Mouse (Mus musculus) liver, embryonic 13.5 days (tissue): ENCODE measurements around the gene Fam183b. TPM values are rescaled to one million over a fixed set of nuclear protein-coding genes. Genes with fewer than 3 reads are reported as not detected.

Source experiments
- ATAC-seq: fragments of 200-750 bp; cut with Nextera tagmentation; 2 replicates; pipeline ENCODE4 v1.8.0; 2017; ENCODE audit warnings: low read depth, mild to moderate bottlenecking, moderate number of reproducible peaks, moderate library complexity
- DNase-seq: peaks from one replicate; pipeline ENCODE4 v3.0.0; 2022
- H3K27ac ChIP-seq: fragments of 300-500 bp; sonication (generic); 2 replicates; pipeline ENCODE4 v1.5.1; 2015; ENCODE audit warnings: moderate library complexity, mild to moderate bottlenecking, inconsistent platforms
- H3K27me3 ChIP-seq: fragments of 300-500 bp; sonication (generic); 2 replicates; pipeline ENCODE4 v1.6.1; 2015; ENCODE audit warnings: mild to moderate bottlenecking, inconsistent platforms
- H3K36me3 ChIP-seq: fragments of 300-500 bp; sonication (generic); 2 replicates; pipeline ENCODE4 v1.6.1; 2015; ENCODE audit warnings: mild to moderate bottlenecking, inconsistent platforms
- H3K4me1 ChIP-seq: fragments of 300-500 bp; sonication (generic); replicated peaks from 2 replicates; pipeline ENCODE4 v1.6.1; 2015; ENCODE audit warnings: inconsistent platforms
- H3K4me2 ChIP-seq: fragments of 300-500 bp; sonication (generic); 2 replicates; pipeline ENCODE4 v1.6.1; 2015; ENCODE audit warnings: inconsistent platforms, mild to moderate bottlenecking, moderate library complexity
- H3K4me3 ChIP-seq: fragments of 300-500 bp; sonication (generic); replicated peaks from 2 replicates; pipeline ENCODE4 v1.5.1; 2015; ENCODE audit warnings: mild to moderate bottlenecking, inconsistent platforms
- H3K9ac ChIP-seq: fragments of 300-500 bp; sonication (generic); 2 replicates; pipeline ENCODE4 v1.6.1; 2015; ENCODE audit warnings: mild to moderate bottlenecking, inconsistent platforms
- H3K9me3 ChIP-seq: fragments of 300-500 bp; sonication (generic); replicated peaks from 2 replicates; pipeline ENCODE4 v1.6.1; 2016; ENCODE audit warnings: inconsistent platforms
- WGBS: fragments of 180-500 bp; shearing (Covaris S2); methylation state at CpG from one replicate; pipeline ENCODE4 v1.1.7; 2015; ENCODE audit not compliant: insufficient replicate concordance; 5-methylcytosine and 5-hydroxymethylcytosine counted together
- polyA plus RNA-seq: library from polyadenylated mRNA; unstranded; fragments of >200 nt; fragmentation: Nextera tagmentation; extraction: Ambion mirVana; gene quantifications from 2 replicates; pipeline ENCODE4 v1.2.1, GENCODE M21; 2015

The Fam183b gene
- polyA plus RNA-seq, 1 experiment from 2014 or later = not detected

DNA sequence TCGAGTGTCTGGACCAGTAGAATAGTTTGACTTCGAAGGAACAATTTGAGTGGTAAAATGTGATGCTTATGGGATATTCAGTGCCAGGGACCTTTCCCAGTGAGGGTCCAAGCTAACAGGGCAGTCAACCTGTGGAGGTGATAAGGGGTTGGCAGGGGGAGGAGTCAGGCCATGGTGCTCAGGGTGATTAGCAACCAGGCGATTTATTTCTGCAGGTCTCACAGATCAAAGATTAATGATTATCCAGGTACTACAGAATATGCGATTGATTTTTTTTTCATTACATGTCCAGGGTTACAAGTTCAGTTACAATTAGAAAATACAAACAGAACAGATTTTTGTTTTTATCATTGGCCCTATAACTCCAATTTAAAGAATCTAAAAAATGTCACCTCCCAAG, 2.1 kb upstream of the Fam183b start:
- Histone ChIP-seq H3K4me3 (no peak overlapping the region), H3K9me3 (no peaks in the 10 kb centered on the region), H3K36me3 (no peaks in the 10 kb centered on the region), H3K9ac (no peak overlapping the region), H3K4me1 (0 out of 2 replicates have a peak, but pooled peaks cover 4% of the 10 kb centered on the region), H3K4me2 (no peak overlapping the region), H3K27me3 (no peaks in the 10 kb centered on the region), H3K27ac (no peak overlapping the region)
- ATAC-seq (no peak), DNase-seq (no peak)
- 45% methylated on average over 4 of the region's 4 CpGs for WGBS

DNA sequence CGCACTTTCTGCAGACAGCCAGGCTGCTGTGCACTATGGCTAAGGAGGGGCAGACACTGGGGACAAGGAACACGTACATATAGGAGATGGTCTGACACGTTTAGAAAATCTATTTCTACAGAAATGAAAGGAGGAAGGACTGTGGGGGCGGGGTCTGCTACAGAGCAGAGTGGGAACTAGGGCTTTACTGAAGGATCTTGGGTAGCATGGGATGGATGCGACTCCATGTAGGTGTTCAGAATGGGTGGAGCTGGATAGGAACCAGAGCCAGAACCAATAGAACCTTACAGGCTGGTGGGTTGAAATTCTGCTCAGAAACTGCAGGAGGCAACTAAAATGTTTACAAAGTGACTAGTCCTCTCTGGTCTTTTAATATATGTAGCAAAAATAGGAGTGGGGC, 2.0 kb downstream of the Fam183b start:
- Histone ChIP-seq H3K4me2 (no peak overlapping the region), H3K4me3 (no peak overlapping the region), H3K36me3 (no peaks in the 10 kb centered on the region), H3K4me1 (no peaks in the 10 kb centered on the region), H3K9ac (no peak overlapping the region), H3K27me3 (no peaks in the 10 kb centered on the region), H3K9me3 (no peaks in the 10 kb centered on the region), H3K27ac (no peak overlapping the region)
- DNase-seq = no peak
- ATAC-seq = no peak
- WGBS = 54% methylated on average over 5 of the region's 5 CpGs

DNA sequence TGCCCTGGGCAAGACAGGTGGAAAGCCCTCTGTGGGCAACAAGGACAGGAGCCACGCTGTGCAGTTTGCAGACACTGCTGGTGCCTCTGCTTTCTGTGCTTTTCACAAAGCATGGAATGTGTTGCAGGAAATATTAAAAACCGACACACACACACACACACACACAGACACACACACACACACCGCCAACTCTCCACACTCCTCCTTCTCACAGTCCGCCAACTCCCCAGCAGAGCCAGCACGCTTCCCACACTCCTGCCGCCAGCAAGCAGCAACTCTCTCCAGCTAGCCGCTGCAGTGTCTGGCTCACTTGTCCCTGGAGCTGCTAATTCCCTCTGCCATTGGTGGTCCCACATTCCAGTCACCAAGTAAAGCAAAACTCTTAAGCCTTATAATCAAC, 4.9 kb downstream of the Fam183b start:
- no peak for ATAC-seq
- no peak overlapping the region for H3K4me3 ChIP-seq
- H3K27me3 ChIP-seq = no peaks in the 10 kb centered on the region
- no peak overlapping the region for H3K4me2 ChIP-seq
- H3K4me1 ChIP-seq = no peaks in the 10 kb centered on the region
- DNase-seq = no peak
- WGBS = 67% methylated on average over 7 of the region's 7 CpGs
- no peak overlapping the region for H3K9ac ChIP-seq
- no peak overlapping the region for H3K27ac ChIP-seq
- no peaks in the 10 kb centered on the region for H3K36me3 ChIP-seq
- no peaks in the 10 kb centered on the region for H3K9me3 ChIP-seq

GRCm38 (mm10) chr11:58795856-58796255, 5.9 kb downstream of the Fam183b start:
- Histone ChIP-seq H3K9me3 (no peaks in the 10 kb centered on the region), H3K36me3 (no peaks in the 10 kb centered on the region), H3K4me3 (no peak overlapping the region), H3K4me1 (no peaks in the 10 kb centered on the region), H3K27ac (no peak overlapping the region), H3K9ac (no peak overlapping the region), H3K27me3 (no peaks in the 10 kb centered on the region), H3K4me2 (no peak overlapping the region)
- ATAC-seq (no peak), DNase-seq (no peak)
- 70% methylated on average over 2 of the region's 2 CpGs for WGBS

DNA sequence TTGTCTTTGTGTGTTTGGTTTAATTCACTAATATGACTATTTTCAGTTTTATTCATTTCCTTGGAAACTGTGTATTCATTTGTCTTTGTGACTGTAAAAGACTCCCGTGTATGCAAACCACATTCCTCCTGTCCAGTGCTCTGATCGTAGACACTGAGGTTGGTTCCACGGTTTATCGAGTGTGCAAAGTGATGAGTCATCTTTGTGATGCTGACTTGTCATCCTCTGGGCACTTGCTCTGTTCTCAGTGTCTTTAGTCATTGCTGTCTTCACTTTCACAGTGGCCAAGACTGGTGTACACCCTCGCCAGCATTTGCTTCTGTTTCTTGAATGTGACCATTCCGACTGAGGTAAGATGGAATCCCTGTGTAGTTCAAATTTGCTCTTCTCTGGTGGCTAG, 11.1 kb downstream of the Fam183b start:
- Histone ChIP-seq H3K4me3 (no peak overlapping the region), H3K27me3 (no peaks in the 10 kb centered on the region), H3K4me1 (no peaks in the 10 kb centered on the region), H3K27ac (no peak overlapping the region), H3K9me3 (no peaks in the 10 kb centered on the region), H3K9ac (no peak overlapping the region), H3K36me3 (no peaks in the 10 kb centered on the region), H3K4me2 (no peak overlapping the region)
- DNase-seq (no peak), ATAC-seq (no peak)
- 43% methylated on average over 6 of the region's 6 CpGs for WGBS

DNA sequence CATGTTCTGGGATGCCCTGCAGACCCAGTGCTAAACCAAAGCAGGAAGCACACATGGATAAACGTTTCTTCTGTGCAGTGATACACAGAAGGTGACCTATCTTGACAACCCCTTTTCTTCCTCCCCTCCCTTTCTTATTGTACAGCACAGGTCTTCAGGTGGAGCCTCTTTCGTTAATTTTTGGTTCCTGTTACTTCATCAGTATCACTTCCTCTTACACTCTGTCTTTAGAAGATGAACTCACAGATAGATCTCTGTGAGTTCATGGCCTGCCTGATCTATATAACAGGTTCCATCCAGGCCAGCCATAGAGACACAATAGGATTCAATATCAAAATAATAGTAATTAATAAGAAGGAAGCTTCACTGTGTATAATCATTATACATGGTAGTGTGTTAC, 11.7 kb downstream of the Fam183b start:
- H3K36me3 ChIP-seq = no peaks in the 10 kb centered on the region
- ATAC-seq = no peak

DNA sequence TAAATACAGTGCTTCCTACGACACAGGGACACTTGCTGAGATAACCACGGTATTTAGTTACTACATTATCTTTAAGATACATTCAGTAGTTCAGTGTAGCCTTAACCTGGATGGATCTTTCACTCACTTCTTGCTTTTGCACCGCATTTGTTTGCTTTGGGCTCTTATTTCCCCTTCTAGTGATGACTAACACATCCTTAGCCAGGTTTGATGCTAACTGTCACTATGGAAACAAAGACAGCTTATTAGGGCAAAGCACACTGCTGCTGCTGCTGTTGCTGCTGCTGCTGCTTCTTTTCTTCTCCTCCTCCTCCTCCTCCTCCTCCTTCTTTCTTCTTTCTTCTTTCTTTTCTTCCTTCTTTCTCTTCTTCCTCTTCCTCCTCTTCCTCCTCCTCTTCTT, 12.2 kb downstream of the Fam183b start:
- ATAC-seq (no peak), DNase-seq (no peak)
- Histone ChIP-seq H3K36me3 (no peaks in the 10 kb centered on the region), H3K4me3 (no peak overlapping the region), H3K4me2 (no peak overlapping the region), H3K27ac (no peak overlapping the region), H3K27me3 (no peaks in the 10 kb centered on the region), H3K9me3 (no peaks in the 10 kb centered on the region), H3K9ac (no peak overlapping the region), H3K4me1 (no peaks in the 10 kb centered on the region)
- whole genome bisulfite sequencing = 35% methylated on average over 3 of the region's 3 CpGs

More for the DNA sequence above, 11.7 kb downstream of the Fam183b start:
- DNase-seq = no peak
- H3K9ac ChIP-seq = no peak overlapping the region
- H3K27me3 ChIP-seq = no peaks in the 10 kb centered on the region
- H3K27ac ChIP-seq = no peak overlapping the region
- 19% methylated on average over 2 of the region's 2 CpGs for WGBS
- H3K4me1 ChIP-seq = no peaks in the 10 kb centered on the region
- H3K4me2 ChIP-seq = no peak overlapping the region
- no peaks in the 10 kb centered on the region for H3K9me3 ChIP-seq
- H3K4me3 ChIP-seq = no peak overlapping the region

DNA sequence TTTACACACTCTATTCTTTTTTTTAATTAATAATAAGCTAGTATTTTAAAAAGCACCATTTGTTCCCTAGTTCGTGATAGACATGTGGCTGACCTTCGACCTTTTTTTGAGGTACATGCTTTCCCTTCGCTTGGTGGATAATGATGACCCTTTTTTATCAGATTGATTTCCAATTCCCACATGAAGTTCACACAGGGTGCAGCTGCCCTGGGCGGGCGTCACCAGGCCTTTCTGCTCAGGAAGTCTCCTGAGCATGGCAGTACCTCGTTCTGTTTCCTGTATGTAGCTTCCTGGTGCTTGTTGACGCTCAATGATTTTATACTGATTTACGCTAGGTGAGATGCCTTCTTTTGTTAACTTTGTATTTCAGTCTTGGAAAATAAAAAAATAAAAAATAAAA, 13.4 kb downstream of the Fam183b start:
- Histone ChIP-seq H3K4me2 (no peak overlapping the region), H3K27ac (no peak overlapping the region)
- WGBS = 61% methylated on average over 8 of the region's 8 CpGs

GRCm38 (mm10) chr11:58787651-58788050, 14.1 kb downstream of the Fam183b start:
- H3K9ac ChIP-seq = no peak overlapping the region
- no peaks in the 10 kb centered on the region for H3K9me3 ChIP-seq
- H3K36me3 ChIP-seq = no peaks in the 10 kb centered on the region
- H3K4me1 ChIP-seq = no peaks in the 10 kb centered on the region
- WGBS = 74% methylated on average over 10 of the region's 10 CpGs
- no peak overlapping the region for H3K4me3 ChIP-seq
- no peaks in the 10 kb centered on the region for H3K27me3 ChIP-seq
- no peak overlapping the region for H3K27ac ChIP-seq
- ATAC-seq (no peak), DNase-seq (no peak)
- no peak overlapping the region for H3K4me2 ChIP-seq

More for the DNA sequence above, 13.4 kb downstream of the Fam183b start:
- Histone ChIP-seq H3K4me3 (no peak overlapping the region), H3K9ac (no peak overlapping the region), H3K4me1 (no peaks in the 10 kb centered on the region), H3K27me3 (no peaks in the 10 kb centered on the region), H3K36me3 (no peaks in the 10 kb centered on the region), H3K9me3 (no peaks in the 10 kb centered on the region)
- ATAC-seq = no peak
- no peak for DNase-seq

DNA sequence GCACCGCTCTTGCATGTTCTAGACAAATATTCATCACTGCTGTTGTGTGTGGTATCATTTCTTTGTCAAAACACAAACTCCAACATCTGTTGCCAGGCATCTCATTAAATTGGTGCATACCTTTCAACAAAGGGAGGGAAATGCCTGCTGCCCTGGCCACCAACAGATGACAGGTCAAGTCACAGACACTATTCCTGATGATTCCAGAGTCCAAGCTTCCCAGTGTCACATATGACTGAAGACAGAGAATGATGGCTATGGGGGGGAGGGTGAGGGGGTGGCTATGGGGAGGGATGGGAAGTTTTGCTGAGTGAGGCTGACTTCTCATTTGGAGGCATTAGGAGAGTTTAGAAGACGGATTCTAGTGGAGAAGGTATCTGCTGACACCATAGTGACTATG, 17.6 kb downstream of the Fam183b start:
- WGBS = 63% methylated on average over 2 of the region's 2 CpGs

GRCm38 (mm10) chr11:58782480-58783089, 19.2 kb downstream of the Fam183b start, which contains the start of gene Olfr314:
Gene Olfr314, plus strand, starts transcription at chr11:58782952.
- ATAC-seq (no peak), DNase-seq (no peak)
- Histone ChIP-seq H3K4me1 (no peaks in the 10 kb centered on the region), H3K4me3 (no peak within 1 kb of the TSS), H3K36me3 (no peaks in the 10 kb centered on the region), H3K9ac (no peak within 1 kb of the TSS), H3K4me2 (no peak within 1 kb of the TSS), H3K27ac (no peak within 1 kb of the TSS), H3K9me3 (no peaks in the 10 kb centered on the region), H3K27me3 (no peaks in the 10 kb centered on the region)
- 55% methylated on average over 6 of the region's 6 CpGs for WGBS

More for the DNA sequence above, 17.6 kb downstream of the Fam183b start:
- ATAC-seq (no peak), DNase-seq (no peak)
- H3K9ac ChIP-seq = no peak overlapping the region
- no peak overlapping the region for H3K4me3 ChIP-seq
- H3K27ac ChIP-seq = no peak overlapping the region
- H3K4me1 ChIP-seq = no peaks in the 10 kb centered on the region
- no peak overlapping the region for H3K4me2 ChIP-seq
- no peaks in the 10 kb centered on the region for H3K36me3 ChIP-seq
- no peaks in the 10 kb centered on the region for H3K27me3 ChIP-seq
- H3K9me3 ChIP-seq = no peaks in the 10 kb centered on the region

DNA sequence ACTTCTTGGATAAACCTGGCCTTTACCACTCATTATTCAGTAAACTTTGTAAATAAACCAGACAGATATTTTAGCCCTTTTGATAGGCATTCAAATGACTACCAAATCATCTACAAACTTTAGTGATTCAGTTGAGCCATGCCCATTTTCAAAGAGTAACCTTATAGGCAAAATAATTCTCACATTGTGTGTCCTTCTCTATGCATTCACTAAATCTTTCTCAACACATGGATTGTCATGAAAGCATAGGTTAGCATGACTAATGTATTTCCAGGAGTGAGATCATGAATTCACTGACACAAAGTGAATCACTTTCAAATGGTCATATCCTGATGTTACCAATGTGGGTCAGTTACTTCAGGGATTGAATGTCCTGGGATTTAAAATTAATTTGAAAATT, 28.9 kb downstream of the Fam183b start, which contains the start of gene Olfr315:
Olfr315 (plus strand) TSS at position 301 of the 400 bp plus-strand sequence.
- H3K4me1 ChIP-seq = no peaks in the 10 kb centered on the region
- no peak within 1 kb of the TSS for H3K9ac ChIP-seq
- H3K4me2 ChIP-seq = no peak within 1 kb of the TSS
- no peak within 1 kb of the TSS for H3K4me3 ChIP-seq
- DNase-seq (no peak), ATAC-seq (no peak)
- H3K27me3 ChIP-seq = no peaks in the 10 kb centered on the region
- H3K27ac ChIP-seq = no peak within 1 kb of the TSS
- H3K36me3 ChIP-seq = no peaks in the 10 kb centered on the region
- no peaks in the 10 kb centered on the region for H3K9me3 ChIP-seq
